Mouse (Mus musculus): ENCODE data around the gene Ofd1.

Gene Ofd1

GRCm38 (mm10) chrX:166359927-166360440 is 80.5 kb downstream of the Ofd1 start:
- DNase-seq (ENCODE audit: low read depth): no peak

GRCm38 (mm10) chrX:166358955-166359354 is 81.5 kb downstream of the Ofd1 start:
- no peak for DNase-seq (ENCODE audit: low read depth)

GRCm38 (mm10) chrX:166356276-166356675 is 84.2 kb downstream of the Ofd1 start:
- DNase-seq (ENCODE audit: low read depth): no peak

- no peak for DNase-seq (ENCODE audit: low read depth)
Measured at GRCm38 (mm10) chrX:166354913-166355312, 85.6 kb downstream of the Ofd1 start.

GRCm38 (mm10) chrX:166353412-166353811 is 87.1 kb downstream of the Ofd1 start:
- no peak for DNase-seq (ENCODE audit: low read depth)

GRCm38 (mm10) chrX:166351790-166352189 is 88.7 kb downstream of the Ofd1 start:
- DNase-seq (ENCODE audit: low read depth): peak; percentile 24

GRCm38 (mm10) chrX:166348634-166349033 is 91.9 kb downstream of the Ofd1 start:
- no peak for DNase-seq (ENCODE audit: low read depth)

GRCm38 (mm10) chrX:166348086-166348485 is 92.4 kb downstream of the Ofd1 start:
- DNase-seq (ENCODE audit: low read depth): no peak

GRCm38 (mm10) chrX:166344228-166345015 is 96.1 kb downstream of the Ofd1 start:
- DNase-seq (ENCODE audit: low read depth): no peak

- no peak for DNase-seq (ENCODE audit: low read depth)
Measured at GRCm38 (mm10) chrX:166341795-166342194, 98.7 kb downstream of the Ofd1 start.
